Mouse (Mus musculus) heart, postnatal 0 days (tissue): ENCODE measurements at regions not wholly inside any gene's neighbourhood (a gene's known extent, or its start where the extent isn't known, plus 50 kb on each side); places are given as distances from the start of the nearest gene placed in this dataset.

Source experiments
- ATAC-seq: fragments of 200-750 bp; cut with Nextera tagmentation; 2 replicates; pipeline ENCODE4 v1.8.0; 2017; ENCODE audit warnings: low read depth, moderate number of reproducible peaks, moderate library complexity; ENCODE audit not compliant: insufficient read depth
- DNase-seq: peaks from one replicate; pipeline ENCODE4 v3.0.0-alpha.2; 2016; ENCODE audit warnings: low spot score
- H3K27ac ChIP-seq: fragments of 300-500 bp; sonication (generic); 2 replicates; pipeline ENCODE4 v1.5.1; 2014; ENCODE audit warnings: low read depth, mild to moderate bottlenecking
- H3K27me3 ChIP-seq: fragments of 300-500 bp; sonication (generic); 2 replicates; pipeline ENCODE4 v1.6.1; 2014; ENCODE audit warnings: low read length, mixed read lengths; ENCODE audit not compliant: control insufficient read depth, insufficient read depth
- H3K36me3 ChIP-seq: fragments of 300-500 bp; sonication (generic); replicated peaks from 2 replicates; pipeline ENCODE4 v1.6.1; 2014; ENCODE audit warnings: low read length, mixed read lengths; ENCODE audit not compliant: control insufficient read depth, insufficient read depth
- H3K4me1 ChIP-seq: fragments of 300-500 bp; sonication (generic); 2 replicates; pipeline ENCODE4 v1.6.1; 2014; ENCODE audit warnings: antibody characterized with exemption; ENCODE audit not compliant: control insufficient read depth, insufficient read depth
- H3K4me2 ChIP-seq: fragments of 300-500 bp; sonication (generic); 2 replicates; pipeline ENCODE4 v1.6.1; 2014; ENCODE audit warnings: low read depth, mild to moderate bottlenecking, low read length, moderate library complexity
- H3K4me3 ChIP-seq: fragments of 300-500 bp; sonication (generic); 2 replicates; pipeline ENCODE4 v1.5.1; 2014; ENCODE audit warnings: low read depth, low read length
- H3K9ac ChIP-seq: fragments of 300-500 bp; sonication (generic); replicated peaks from 2 replicates; pipeline ENCODE4 v1.6.1; 2014; ENCODE audit warnings: low read depth, low read length, mixed read lengths
- H3K9me3 ChIP-seq: fragments of 300-500 bp; sonication (generic); replicated peaks from 2 replicates; pipeline ENCODE4 v1.6.1; 2016; ENCODE audit warnings: low read length; ENCODE audit not compliant: control insufficient read depth
- CTCF ChIP-seq: IDR thresholded peaks from 2 replicates; pipeline ENCODE4 v1.5.1; 2016; ENCODE audit warnings: antibody characterized with exemption, control low read depth, low read depth
- EP300 ChIP-seq: IDR thresholded peaks from 2 replicates; pipeline ENCODE4 v1.6.1; 2016; ENCODE audit warnings: antibody characterized with exemption, low read depth
- WGBS: fragments of 180-500 bp; shearing (Covaris S2); extraction: QIAGEN DNeasy Blood & Tissue Kit; methylation state at CpG from one replicate; pipeline ENCODE4 v1.1.7; 2014; 5-methylcytosine and 5-hydroxymethylcytosine counted together

DNA sequence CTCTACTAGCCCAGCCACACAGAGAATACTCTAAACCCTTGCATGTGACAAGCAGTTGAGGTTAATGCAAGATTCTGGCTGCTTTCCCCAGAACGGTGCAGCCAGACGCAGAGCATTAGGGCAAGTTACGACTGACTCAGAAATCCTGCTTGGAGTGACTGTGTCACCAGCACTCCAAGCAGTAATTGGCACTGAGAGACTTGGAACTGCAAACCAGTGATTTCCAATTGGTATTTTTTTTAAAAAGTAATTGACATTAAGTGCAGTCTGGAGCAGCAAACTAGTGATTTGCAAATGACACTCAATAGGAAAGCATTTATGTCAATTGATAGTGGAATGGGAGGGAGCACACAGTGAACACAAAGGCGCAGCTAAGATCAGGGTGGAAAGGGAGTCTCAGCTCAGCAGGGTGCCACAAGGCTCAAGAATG is 318.1 kb upstream of the Hs6st1 start:
- DNase-seq, result no peak
- no peak for ATAC-seq
- no peak overlapping the region for H3K4me3 ChIP-seq
- H3K4me2 ChIP-seq, result no peak overlapping the region
- H3K27ac ChIP-seq, result no peak overlapping the region
- no peaks in the 10 kb centered on the region for H3K27me3 ChIP-seq
- TF ChIP-seq CTCF (no peak), EP300 (no peak)
- H3K36me3 ChIP-seq, result no peaks in the 10 kb centered on the region
- 70% methylated on average over 4 of the region's 4 CpGs for WGBS
- H3K9me3 ChIP-seq, result no peaks in the 10 kb centered on the region
- no peaks in the 10 kb centered on the region; the same call in 1 of the 2 replicates for H3K4me1 ChIP-seq
- no peak overlapping the region for H3K9ac ChIP-seq

DNA sequence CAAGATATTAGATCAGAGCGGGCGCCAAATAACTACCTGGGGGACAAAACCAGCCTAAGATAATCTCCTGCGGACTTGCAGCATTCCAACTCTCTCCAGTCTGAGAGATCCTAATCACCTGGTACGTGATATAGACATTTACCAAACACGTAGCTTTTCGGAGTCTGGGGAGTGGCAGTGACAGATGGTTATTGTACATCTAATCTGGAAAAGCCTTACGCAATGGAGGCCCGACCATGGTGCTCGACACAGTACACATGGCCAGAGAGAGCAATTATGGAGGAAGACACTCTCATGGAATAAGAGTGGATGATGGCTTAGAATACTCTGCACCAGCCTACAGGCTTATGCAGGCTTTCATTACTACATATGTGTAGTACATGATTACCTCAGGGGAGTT is 315.6 kb upstream of the Hs6st1 start:
- no peak overlapping the region for H3K27ac ChIP-seq
- H3K4me1 ChIP-seq, result no peaks in the 10 kb centered on the region
- no peaks in the 10 kb centered on the region for H3K9me3 ChIP-seq
- H3K27me3 ChIP-seq, result no peaks in the 10 kb centered on the region
- H3K4me2 ChIP-seq, result no peak overlapping the region
- H3K36me3 ChIP-seq, result no peaks in the 10 kb centered on the region
- no peak for TF ChIP-seq EP300
- no peak for TF ChIP-seq CTCF
- 86% methylated on average over 9 of the region's 9 CpGs for WGBS
- DNase-seq (no peak), ATAC-seq (no peak)
- no peak overlapping the region for H3K9ac ChIP-seq
- no peak overlapping the region for H3K4me3 ChIP-seq

DNA sequence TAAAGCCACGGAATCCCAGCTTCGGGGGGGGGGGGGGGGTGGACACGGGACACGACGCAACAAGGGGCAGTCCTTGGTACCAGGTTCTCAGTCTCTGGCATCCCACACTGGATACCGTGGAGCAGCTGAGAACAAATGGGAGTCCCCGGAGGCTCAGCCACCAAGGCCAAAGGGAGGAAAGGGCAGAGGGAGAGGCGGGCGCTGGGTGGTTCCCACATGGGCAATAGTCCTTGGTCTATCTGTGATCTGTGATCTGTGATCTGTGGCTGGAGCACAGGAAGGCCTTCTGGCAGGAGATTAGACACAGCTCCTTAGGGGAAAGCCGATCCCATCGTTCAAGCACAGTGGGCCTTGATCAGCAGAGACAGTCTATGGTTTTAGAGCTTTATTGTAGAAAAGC is 314.0 kb upstream of the Hs6st1 start:
- Histone ChIP-seq H3K4me2 (no peak overlapping the region), H3K9me3 (no peaks in the 10 kb centered on the region), H3K4me1 (no peaks in the 10 kb centered on the region), H3K27me3 (no peaks in the 10 kb centered on the region), H3K27ac (no peak overlapping the region), H3K9ac (no peak overlapping the region), H3K36me3 (no peaks in the 10 kb centered on the region), H3K4me3 (no peak overlapping the region)
- ATAC-seq (no peak), DNase-seq (no peak)
- WGBS, result 82% methylated on average over 11 of the region's 11 CpGs
- no peak for TF ChIP-seq EP300
- TF ChIP-seq CTCF, result no peak

DNA sequence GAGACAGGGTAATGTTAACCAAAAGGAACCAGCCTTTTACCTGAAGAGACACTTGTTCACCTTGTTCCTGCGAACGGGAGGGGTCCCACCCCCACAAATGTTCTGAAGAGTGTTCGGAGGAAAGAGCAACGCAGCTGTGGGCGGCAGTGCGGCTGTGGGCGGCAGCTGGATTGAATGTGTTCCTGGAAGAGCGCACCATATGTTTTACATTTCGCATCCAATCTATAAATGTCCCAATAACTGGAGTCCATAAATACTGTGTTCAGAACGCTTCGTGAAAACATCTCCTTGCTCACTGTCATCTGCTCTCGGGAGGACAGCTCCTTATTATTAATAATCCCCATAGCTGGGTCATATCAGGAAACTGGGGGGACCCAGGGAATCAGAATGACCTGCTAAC is 309.2 kb upstream of the Hs6st1 start:
- no peaks in the 10 kb centered on the region for H3K27me3 ChIP-seq
- no peak for DNase-seq
- no peak for ATAC-seq
- H3K36me3 ChIP-seq, result no peaks in the 10 kb centered on the region
- H3K4me1 ChIP-seq, result peaks cover 9% of the 10 kb centered on the region; the same call in 1 of the 2 replicates
- 84% methylated on average over 12 of the region's 12 CpGs for WGBS
- H3K27ac ChIP-seq, result peak overlapping the region; percentile 41; the same call in 1 of the 2 replicates
- TF ChIP-seq EP300, result no peak
- TF ChIP-seq CTCF, result no peak
- no peaks in the 10 kb centered on the region for H3K9me3 ChIP-seq
- no peak overlapping the region for H3K9ac ChIP-seq
- H3K4me3 ChIP-seq, result no peak overlapping the region
- H3K4me2 ChIP-seq, result no peak overlapping the region

DNA sequence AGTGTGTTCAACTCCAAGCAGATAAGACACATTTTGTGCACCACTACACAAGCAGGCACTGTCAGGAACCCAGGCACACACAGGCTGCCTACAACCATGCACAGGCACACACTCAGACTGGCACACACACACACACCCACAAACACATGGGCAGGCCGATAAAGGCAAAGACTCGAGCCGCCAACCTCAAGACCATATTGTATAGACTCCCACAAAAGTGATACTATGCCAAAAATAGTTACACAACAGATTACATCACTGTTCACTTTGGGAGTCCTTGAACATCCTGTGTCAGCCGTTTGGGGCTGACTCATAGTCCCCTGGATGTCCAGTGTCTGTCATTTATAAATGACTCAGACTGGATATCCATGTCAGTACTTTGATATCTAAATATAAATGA is 308.6 kb upstream of the Hs6st1 start:
- ATAC-seq, result peak; percentile 92
- peak overlapping the region; percentile 41 for H3K27ac ChIP-seq
- WGBS, result 1% methylated on average over 4 of the region's 4 CpGs
- no peaks in the 10 kb centered on the region for H3K27me3 ChIP-seq
- no peak overlapping the region for H3K4me3 ChIP-seq
- no peak overlapping the region for H3K9ac ChIP-seq
- no peaks in the 10 kb centered on the region for H3K36me3 ChIP-seq
- peaks cover 9% of the 10 kb centered on the region; the same call in 1 of the 2 replicates for H3K4me1 ChIP-seq
- DNase-seq, result peak; percentile 79
- TF ChIP-seq EP300 (peak; percentile 76; the same call in 1 of the 2 replicates), CTCF (no peak)
- H3K9me3 ChIP-seq, result no peaks in the 10 kb centered on the region
- H3K4me2 ChIP-seq, result no peak overlapping the region

DNA sequence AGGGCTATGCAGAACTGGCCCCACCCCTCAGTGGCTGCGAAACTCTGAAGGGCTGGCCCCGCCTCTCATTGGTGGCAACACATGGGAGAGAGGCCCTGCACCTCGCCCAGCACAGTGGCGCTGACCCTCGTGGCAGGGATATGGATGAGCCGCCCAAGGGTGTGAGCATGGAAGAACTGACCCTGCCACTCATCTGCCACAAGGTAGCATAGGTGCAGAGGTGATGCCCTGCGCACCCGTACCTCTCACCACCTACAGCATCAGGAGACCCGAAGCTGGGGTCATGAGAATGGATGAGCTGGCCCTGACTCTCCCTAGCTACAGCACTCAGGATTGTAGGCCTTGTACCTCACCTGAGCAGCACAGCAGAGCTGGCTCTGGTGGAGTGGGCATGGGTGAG is 305.1 kb upstream of the Hs6st1 start:
- no peaks in the 10 kb centered on the region for H3K9me3 ChIP-seq
- H3K4me1 ChIP-seq, result peaks cover 9% of the 10 kb centered on the region; the same call in 1 of the 2 replicates
- WGBS, result 90% methylated on average over 9 of the region's 9 CpGs
- H3K9ac ChIP-seq, result no peak overlapping the region
- ATAC-seq (no peak), DNase-seq (no peak)
- H3K27me3 ChIP-seq, result no peaks in the 10 kb centered on the region
- TF ChIP-seq CTCF (no peak), EP300 (no peak)
- H3K4me3 ChIP-seq, result no peak overlapping the region
- no peaks in the 10 kb centered on the region for H3K36me3 ChIP-seq
- no peak overlapping the region for H3K4me2 ChIP-seq
- H3K27ac ChIP-seq, result no peak overlapping the region
